Mouse (Mus musculus): ENCODE results near the gene Mboat2.

The Mboat2 gene

GRCm38 (mm10) chr12:24902736-24903135, 72.1 kb downstream of the Mboat2 start:
- DNase-seq (ENCODE audit: low read depth) = no peak

GRCm38 (mm10) chr12:24907894-24908293, 77.2 kb downstream of the Mboat2 start:
- no peak for DNase-seq (ENCODE audit: low read depth)

- DNase-seq (ENCODE audit: low read depth) = no peak
Observed at GRCm38 (mm10) chr12:24909679-24910078, 79.0 kb downstream of the Mboat2 start.

GRCm38 (mm10) chr12:24912174-24912573, 81.5 kb downstream of the Mboat2 start:
- DNase-seq (ENCODE audit: low read depth) = no peak

- no peak for DNase-seq (ENCODE audit: low read depth)
Observed at GRCm38 (mm10) chr12:24912876-24913275, 82.2 kb downstream of the Mboat2 start.

GRCm38 (mm10) chr12:24918575-24919262, 88.0 kb downstream of the Mboat2 start:
- DNase-seq (ENCODE audit: low read depth) = no peak

- no peak for DNase-seq (ENCODE audit: low read depth)
Observed at GRCm38 (mm10) chr12:24920861-24921260, 90.2 kb downstream of the Mboat2 start.

GRCm38 (mm10) chr12:24924003-24924402, 93.3 kb downstream of the Mboat2 start:
- no peak for DNase-seq (ENCODE audit: low read depth)

- DNase-seq (ENCODE audit: low read depth) = no peak
Observed at GRCm38 (mm10) chr12:24925276-24925675, 94.6 kb downstream of the Mboat2 start.

- DNase-seq (ENCODE audit: low read depth) = no peak
Observed at GRCm38 (mm10) chr12:24925684-24926083, 95.0 kb downstream of the Mboat2 start.

GRCm38 (mm10) chr12:24928051-24928748, 97.5 kb downstream of the Mboat2 start:
- no peak for DNase-seq (ENCODE audit: low read depth)

- DNase-seq (ENCODE audit: low read depth) = no peak
Observed at GRCm38 (mm10) chr12:24929043-24929442, 98.4 kb downstream of the Mboat2 start.

GRCm38 (mm10) chr12:24930760-24931159, 100.1 kb downstream of the Mboat2 start:
- DNase-seq (ENCODE audit: low read depth) = no peak

GRCm38 (mm10) chr12:24932120-24932519, 101.4 kb downstream of the Mboat2 start:
- no peak for DNase-seq (ENCODE audit: low read depth)

- no peak for DNase-seq (ENCODE audit: low read depth)
Observed at GRCm38 (mm10) chr12:24933206-24933775, 102.6 kb downstream of the Mboat2 start.

- no peak for DNase-seq (ENCODE audit: low read depth)
Observed at GRCm38 (mm10) chr12:24933996-24934395, 103.3 kb downstream of the Mboat2 start.

GRCm38 (mm10) chr12:24936281-24936680, 105.6 kb downstream of the Mboat2 start:
- DNase-seq (ENCODE audit: low read depth) = no peak

GRCm38 (mm10) chr12:24939372-24939771, 108.7 kb downstream of the Mboat2 start:
- DNase-seq (ENCODE audit: low read depth) = no peak

GRCm38 (mm10) chr12:24942619-24943287, 112.1 kb downstream of the Mboat2 start:
- no peak for DNase-seq (ENCODE audit: low read depth)

GRCm38 (mm10) chr12:24943427-24943826, 112.7 kb downstream of the Mboat2 start:
- no peak for DNase-seq (ENCODE audit: low read depth)

GRCm38 (mm10) chr12:24944597-24944996, 113.9 kb downstream of the Mboat2 start:
- DNase-seq (ENCODE audit: low read depth) = no peak

GRCm38 (mm10) chr12:24947065-24947464, 116.4 kb downstream of the Mboat2 start:
- no peak for DNase-seq (ENCODE audit: low read depth)

GRCm38 (mm10) chr12:24948344-24948743, 117.7 kb downstream of the Mboat2 start:
- no peak for DNase-seq (ENCODE audit: low read depth)
